Mouse (Mus musculus): ENCODE results near the gene Spg7. TPM values are rescaled to one million over a fixed set of nuclear protein-coding genes. Genes with fewer than 3 reads are reported as not detected.

Gene Spg7
- total and polyA plus RNA-seq, 3 experiments = 78.4 to 246 (median 80.1) TPM

DNA sequence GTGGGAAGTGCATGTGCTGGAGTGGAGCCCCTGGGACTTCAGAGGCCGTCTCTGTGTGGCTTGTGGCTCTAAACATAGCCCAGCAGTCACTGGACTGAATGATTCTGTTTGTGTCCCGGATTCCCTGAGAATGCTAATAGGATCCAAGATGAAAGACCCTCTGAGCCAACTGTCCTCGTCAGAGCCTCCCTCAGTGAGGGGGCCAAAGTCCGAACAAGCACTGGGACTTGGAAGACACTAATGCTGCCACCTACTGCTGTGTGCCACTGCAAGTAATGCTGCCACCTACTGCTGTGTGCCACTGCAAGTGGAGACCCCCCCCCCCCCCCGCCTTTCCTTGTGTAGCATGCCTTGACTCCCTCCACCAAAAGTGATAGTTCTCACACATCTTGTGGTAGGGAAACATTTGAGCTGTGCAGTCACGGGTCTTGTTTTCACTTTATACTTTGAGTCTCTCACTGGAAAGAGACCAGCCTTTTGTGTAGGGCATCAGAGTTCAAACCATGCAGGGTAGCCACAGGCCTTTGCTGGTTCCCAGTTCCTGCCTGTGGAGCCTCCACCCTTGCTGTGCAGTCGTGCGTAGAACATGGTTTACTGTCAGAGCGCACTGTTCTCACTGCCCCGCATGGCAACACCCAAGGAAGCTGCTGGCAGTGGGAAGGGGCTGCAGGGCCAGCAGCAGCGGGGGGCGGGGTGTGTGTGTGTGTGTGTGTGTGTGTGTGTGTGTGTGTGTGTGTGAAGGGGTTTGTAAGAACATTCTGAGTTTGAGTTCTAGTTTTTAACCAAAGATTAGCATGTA, 35.2 kb downstream of the Spg7 start:
- DNase-seq = no peak

DNA sequence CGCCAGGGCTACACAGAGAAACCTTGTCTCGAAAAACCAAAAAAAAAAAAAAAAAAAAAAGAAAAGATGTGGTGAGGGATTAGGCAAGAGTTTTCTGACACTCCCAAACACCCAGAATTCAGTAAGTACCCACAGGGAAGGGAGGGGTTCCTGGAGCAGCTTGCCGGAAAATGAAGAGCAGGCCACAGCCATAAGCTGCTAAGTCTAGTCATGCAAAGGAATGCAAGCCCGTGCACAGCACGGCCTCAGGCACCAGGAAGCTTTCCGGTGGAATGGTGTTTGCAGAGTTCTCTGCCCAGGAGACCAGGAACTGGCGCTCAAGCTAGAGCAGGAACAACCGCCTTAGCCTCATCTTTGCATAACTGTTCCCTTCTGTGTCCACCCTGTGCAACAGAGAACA, 37.5 kb downstream of the Spg7 start:
- DNase-seq = no peak

DNA sequence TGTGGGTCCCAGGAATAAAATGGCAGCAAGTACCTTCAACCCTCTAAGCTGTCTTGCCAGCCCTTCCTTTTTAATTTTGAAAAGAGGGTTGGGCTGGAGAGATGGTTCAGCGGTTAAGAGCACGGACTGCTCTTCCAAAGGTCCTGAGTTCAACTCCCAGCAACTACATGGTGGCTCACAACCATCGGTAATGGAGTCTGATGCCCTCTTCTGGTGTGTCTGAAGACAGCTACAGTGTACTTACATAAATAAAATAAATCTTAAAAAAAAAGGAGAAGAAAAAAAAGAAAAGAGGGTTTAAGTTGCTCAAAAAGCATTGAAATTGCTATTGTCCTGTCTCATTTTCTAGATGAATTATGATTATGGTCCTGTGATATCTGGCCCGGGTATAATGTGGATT, 38.5 kb downstream of the Spg7 start:
- no peak for DNase-seq

DNA sequence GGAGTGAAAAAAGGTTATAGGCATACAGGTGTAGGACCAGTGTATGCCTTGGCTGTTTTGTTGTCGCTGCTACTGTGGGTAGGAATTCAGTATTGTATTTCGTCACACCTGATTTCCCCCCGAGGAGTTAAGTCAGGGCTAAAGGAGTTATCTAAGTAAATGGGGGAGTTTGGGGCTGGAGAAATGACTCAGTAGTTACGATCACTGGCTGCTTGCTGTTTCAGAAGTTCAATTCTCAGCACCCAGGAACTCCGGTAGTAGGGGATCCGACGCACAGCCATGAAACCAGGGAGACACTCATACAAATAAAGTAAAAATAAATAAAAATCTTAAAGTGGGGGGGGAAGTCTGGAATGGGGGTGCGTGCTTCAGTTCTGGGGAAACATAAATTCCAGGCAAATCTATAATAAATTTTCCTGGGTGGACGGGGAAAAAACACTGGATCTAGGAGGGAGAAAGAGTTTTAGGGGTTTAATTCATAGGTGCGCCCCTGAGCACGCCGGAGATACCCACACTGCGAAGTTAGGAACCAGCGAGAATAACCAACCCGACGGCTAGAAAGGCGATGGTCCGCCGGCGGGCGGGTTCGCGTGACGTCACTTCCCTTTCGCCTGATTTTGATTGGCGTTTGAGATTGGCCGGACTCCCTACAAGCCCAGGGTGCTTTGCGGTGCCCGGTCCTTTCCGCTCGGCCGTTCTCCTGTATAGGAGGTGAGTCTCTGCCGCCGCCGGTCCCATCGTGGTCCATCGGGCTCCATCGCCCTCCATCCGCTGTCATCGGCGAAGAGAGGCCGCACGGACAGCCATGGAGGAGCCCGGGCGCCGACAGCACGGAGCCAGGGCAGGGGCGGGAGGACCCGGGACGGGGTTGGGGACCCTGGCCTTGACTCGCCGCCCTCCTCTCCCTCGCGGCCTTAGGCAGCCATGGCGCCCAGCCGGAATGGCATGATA, 39.3 kb downstream of the Spg7 start, which contains the start of gene Rpl13:
Gene Rpl13, plus strand, starts transcription at position 616 of the 951 bp plus-strand sequence.
- peak; percentile 97 for DNase-seq

DNA sequence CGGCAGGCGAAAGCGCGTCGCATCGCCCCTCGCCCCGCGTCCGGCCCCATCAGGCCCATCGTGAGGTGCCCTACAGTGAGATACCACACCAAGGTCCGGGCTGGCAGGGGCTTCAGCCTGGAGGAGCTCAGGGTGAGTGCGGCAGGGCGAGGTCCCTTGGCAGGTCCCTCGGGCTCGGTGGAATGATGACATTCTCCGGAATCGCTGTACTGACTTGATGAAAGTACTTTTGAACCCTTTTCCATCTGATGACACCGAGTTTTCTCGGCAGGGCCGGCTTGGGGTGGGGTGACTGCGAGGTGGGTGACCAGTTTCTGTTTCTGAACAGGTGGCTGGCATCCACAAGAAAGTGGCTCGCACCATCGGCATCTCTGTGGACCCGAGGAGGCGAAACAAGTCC, 40.1 kb downstream of the Spg7 start:
- peak; percentile 29 for DNase-seq

DNA sequence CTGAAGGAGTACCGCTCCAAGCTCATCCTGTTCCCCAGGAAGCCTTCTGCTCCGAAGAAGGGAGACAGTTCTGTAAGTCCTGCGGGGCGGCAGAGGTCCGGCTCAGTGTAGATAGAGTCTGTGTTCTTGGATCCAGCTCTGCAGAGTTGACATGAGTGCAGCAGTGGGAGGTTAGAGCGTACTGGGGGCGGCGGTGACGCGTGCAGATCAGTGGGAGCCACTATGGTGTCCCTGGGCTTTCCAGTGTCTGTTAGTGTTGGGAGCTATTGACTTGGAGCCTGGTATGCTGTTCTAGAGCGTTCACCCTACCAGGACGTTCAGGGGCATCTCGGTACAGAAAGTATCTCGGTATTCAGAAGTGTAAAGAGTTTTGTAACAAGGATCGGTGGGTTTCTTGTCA, 40.5 kb downstream of the Spg7 start:
- DNase-seq = no peak

DNA sequence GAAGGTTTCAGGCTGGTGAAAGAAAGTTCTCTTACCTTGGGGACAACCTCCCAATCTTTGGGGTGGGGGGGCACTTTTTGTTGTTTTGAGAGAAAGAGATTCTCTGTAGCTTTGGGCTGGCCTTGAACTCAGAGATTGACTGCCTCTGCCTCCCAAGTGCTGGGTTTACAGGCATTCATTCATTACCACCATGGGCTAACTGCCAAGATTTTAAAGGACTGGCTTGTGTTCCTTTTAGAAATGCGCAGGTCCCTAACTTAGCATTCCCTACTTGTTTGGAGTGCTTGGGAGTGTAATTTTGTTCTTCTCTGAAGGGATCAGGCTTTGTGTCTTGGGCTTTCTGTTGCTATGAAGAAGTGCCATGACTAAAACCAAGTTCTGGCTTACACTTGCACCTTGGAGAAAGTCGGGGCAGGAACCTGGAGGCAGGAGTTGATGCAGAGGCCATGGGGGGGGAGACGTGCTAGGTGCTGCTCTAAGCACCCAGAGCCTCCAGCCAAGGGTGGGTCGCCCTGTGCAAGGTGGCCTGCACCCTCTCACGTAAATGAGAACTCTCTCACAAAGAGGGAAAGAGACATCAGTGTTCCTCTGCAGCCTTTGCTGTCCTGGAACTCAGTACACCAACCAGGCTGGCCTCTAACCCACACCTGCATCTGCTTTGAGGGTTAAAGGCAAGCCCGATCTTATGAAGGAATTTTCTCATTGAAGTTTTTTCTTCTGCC, 41.5 kb downstream of the Spg7 start:
- no peak for DNase-seq

DNA sequence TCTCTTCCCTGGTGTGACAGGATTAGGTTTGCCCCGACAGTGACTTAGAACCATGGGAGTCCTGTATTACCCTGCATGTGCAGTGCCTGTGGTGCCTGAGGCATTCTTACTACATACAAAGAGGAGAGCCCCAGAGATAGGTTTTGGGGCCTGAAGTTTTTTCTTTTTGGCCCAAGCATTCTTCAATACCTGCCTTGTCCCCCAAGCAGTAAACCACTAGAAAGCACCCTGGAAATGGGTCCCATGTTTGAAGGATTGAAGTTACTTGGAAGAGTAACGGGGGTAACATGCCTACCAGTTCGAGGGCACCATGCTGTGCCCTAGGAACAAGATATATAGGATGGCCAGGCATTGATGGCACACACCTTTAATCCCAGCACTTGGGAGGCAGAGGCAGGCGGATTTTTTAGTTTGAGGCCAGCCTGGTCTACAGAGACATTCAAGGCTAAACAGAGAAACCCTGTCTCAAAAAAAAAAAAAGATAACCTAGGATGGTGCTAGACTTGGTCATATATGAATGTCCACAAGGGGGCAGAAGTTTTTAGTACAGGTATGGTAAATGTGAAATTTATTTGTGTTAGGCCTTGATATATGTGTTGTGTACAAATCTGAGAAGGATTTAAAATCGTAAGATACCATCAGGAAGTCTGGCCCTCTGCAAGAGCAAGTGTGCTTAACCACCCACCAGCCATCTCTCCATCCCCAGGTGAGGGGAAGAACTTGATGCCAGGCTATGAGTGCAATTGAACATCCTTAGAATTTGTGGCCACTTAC, 43.0 kb downstream of the Spg7 start:
- DNase-seq = no peak

DNA sequence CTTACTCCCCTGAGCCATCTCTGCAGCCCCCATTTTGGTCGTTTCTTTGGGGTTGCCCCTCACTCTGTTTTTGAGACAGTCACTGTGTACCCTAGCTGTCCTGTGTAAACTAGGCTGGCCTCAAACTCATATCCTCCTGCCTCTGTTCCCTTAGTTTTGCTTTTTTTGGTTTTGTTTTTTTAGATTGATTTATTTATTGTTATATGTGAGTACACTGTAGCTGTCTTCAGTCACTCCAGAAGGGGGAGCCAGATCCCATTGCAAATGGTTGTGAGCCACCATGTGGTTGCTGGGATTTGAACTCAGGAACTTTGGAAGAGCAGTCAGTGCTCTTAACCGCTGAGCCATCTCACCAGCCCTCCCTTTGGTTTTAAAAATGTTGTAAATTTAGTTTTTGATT, 43.8 kb downstream of the Spg7 start:
- no peak for DNase-seq

DNA sequence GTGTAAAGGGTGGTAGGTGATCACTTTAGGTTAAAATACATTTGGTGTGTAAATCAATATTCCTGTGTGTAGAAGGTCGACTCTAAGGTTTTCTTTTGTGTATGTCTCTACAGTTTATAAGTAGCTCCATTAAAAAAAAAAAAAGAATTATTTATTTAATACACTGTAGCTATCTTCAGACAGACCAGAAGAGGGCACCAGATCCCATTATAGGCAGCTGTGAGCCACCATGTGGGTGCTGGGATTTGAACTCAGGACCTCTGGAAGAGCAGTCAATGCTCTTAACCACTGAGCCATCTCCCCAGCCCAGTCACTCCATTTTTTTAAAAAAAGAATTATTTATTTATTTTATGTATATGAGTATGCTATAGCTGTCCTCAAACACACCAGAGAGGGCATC, 45.3 kb downstream of the Spg7 start:
- DNase-seq = no peak

DNA sequence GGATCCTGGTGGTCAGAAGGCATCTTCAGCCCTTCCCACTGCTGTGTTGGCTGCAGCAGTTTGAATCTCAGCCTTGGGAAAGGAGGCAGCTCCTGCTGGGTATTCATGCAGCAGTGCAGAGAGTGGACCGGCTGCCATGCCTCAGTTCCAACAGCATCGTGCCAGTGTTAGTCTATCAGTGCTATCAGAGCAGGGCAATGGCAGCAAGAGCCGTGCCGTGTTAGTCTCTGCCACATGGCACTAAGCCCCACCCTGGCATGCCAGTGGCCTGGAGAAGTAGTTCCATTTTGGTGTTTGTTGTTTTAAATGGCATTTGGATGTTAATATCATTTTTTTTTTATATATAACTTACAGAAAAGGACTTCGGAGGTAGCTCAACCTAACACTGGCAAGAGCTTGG, 46.2 kb downstream of the Spg7 start:
- no peak for DNase-seq

DNA sequence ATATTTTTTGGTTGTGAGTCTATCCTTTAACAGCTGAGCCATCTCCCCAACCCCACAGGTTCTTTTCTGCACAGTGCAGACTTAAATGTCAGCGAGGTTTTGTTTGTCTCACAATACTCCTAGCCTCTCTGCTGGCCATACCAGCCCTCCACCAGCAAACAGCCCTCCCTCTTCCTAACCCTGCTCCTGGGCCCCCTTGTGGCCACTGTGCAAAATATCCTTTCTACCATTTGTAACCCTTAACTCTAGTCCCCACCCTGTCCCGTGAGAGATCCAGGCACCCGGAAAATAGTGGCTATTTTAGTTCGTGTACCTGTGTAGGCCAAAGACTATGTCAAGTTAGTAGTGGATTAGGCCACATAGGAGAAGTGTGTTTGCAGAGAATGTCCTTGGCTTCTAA, 47.9 kb downstream of the Spg7 start:
- peak; percentile 56 for DNase-seq

DNA sequence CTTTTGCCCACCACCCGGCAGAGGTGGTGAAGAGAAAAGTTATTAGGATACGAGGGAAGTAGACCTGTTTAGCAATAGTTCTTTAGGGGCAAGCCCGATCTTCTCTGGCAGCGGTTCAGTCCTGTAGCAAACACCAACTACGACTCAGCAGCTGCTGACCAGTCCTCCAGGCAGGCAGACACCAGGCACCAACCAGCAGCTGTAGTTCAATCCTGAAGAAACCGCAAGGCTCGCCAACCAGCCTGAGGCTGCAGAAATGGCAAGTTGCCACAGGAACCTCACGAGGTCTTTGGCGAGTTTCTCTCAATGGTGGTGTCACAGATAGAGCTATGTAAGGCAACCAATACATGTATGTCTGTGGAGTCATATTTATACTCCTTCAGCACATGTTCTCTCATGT, 50.1 kb downstream of the Spg7 start:
- no peak for DNase-seq

DNA sequence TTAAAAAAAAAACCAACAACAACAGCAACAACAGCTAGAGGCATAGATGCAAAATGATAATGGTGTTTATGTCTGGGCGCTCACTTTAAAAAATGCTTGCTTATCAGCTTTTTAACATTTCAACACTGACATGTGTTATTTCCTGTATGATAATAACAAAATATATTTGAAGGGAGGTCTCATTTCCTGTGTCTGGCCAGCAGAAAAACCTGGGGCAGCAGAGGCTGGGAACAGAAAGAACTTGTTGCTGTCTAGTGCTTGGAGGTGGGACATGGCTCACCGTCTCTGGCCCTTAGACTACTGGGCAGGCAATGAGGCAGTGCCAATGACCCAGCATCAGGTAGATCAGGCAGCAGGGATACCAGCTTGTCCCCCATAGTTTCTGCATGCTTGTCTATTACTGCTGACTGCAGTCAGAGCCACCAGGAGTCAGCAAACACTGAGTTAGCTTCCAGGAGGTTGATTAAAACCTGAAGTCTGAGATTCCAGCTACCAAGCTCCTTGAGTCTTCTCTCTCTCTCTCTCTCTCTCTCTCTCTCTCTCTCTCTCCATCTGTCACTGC, 51.2 kb downstream of the Spg7 start:
- DNase-seq = no peak

DNA sequence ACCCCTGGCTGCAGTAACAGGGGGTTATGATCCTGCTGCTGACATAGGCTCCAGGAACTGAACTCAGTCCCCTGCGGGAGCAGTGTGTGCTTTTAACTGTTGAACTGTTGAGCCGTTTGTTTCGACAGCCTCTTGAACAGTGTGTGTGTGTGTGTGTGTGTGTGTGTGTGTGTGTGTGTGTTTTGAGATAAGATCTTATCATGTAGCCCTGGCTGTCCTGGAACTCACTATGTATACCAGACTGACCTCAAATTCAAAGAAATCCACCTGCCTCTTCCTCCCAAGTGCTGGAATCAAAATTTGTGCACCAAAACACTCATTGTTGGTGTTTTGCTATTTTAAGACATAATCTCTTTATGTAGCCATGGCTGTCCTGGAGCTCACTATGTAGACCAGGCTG, 51.9 kb downstream of the Spg7 start:
- DNase-seq = no peak

DNA sequence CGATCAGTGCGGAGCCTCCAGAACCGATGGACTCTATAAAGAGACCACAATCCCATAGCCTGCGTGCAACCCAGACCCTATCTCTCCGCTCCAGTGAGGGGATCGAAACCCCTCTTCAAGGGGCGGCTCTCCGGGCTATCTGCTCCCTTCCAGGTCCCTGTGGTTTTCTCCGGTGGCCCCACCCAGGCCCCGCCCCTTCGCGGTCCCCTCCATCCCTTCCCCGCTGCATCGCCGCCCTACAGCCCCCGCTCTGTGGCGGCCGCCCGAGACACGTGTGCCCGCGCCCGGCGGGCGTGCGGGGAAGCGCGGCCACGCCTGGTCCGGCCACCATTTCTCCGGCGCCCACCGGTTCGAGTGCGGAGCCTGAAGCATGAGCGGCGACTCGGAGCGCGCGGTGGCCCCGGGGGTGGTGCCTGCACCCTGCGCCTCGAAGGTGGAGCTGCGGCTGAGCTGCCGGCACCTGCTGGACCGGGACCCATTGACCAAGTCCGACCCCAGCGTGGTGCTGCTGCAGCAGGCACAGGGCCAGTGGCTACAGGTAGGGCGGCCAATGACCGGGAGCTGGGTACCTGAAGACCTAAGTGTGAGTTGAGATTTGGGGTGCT, 54.5 kb downstream of the Spg7 start, which contains the start of gene Cpne7:
Gene Cpne7, plus strand, starts transcription at position 248 of the 605 bp plus-strand sequence.
- no peak for DNase-seq

DNA sequence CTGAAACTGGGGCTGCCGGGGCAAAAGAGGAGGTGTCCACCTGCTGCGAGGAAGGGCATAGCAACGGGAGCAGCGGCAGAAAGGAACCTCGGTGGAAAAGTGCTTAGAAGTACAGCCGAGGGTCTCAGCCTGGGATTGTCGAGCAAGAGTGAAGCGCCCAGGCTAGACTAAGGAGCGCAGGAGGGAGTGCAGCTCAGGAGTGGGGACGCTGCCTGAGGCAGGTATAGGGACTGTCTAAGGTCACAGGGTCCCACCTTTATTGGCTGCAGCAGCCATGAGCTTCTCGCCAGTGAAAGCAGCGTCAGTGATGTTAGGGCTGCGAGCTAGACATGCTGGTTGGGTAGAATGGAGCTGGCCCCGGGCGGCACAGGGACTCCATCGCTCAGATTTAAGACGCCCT, 55.0 kb downstream of the Spg7 start:
- DNase-seq = no peak

DNA sequence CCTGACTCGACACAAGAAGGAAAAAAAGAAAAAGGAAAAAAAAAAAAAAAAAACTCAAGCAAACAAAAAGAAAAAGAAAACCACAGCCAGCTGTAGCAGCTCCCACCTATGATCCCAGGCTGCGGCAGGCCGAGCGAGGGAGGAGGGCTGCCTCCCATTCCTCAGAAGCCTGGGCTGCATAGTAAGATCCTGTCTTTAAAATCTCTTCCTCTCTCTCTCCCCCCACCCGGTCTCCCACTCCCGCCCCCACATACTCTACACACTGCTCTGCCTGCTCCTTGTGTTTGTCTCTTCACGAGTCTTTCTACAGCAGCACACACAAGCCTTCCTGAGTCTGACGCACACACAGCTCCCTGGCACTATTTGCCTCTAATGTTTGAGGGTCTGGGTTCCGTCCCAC, 59.3 kb downstream of the Spg7 start:
- no peak for DNase-seq

DNA sequence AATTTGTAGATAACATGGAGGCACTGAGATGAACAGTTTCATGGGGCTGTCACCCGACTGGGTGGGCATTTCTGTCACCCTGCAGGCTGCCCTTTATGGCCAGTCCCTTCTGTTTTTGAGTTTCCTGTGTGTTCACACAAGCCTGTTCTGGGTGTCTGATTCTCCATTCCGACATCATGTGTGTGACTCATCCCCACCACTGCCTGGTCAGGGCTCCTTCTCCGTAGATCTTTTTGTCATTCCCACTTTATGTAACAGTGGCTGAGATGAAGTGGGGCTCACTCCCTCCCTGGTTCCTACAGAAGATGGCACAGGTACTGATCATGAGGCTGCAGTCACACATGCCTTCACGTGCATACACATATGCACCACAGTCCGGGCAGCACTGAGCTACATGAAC, 59.9 kb downstream of the Spg7 start:
- DNase-seq = no peak

DNA sequence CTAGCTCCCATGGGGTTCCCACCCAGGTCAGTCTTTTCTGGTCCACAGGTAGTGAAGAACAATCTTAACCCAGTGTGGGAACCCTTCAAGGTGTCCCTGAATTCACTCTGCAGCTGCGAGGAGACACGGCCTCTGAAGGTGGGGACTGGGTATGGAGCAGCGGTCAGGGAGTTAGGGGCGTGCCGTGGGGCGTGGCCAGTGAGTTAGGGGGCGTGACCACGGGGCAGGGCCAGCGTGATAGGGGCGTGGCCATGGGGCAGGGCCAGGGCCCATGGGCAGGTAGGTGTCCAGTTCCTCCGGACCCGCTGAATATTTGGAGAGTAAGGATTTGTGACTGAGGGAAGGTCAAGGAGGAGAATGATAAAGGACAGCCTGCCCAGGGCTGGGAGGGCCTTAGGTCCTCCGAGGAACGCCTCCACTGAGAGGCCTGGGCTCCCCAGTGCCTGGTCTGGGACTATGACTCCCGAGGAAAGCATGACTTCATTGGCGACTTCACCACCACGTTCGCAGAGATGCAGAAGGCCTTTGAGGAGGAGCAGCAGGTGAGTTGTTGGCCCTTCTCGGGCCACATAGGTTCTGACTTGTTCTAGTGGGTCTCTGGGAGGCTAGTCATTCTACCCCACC, 63.6 kb downstream of the Spg7 start:
- peak; percentile 39 for DNase-seq

Measured in adrenal gland, adult 2 months (tissue).